Mouse (Mus musculus) embryonic fibroblast, embryonic 13.5 days (primary cell): ENCODE measurements around the gene Nlrp3. TPM values are rescaled to one million over a fixed set of nuclear protein-coding genes. Genes with fewer than 3 reads are reported as not detected.
A peak's percentile ranks its signal among the peaks of the same experiment; 100 is the strongest.

Source experiments
- H3K27ac ChIP-seq: 2 replicates; pipeline ENCODE4 v1.5.1; 2012; ENCODE audit warnings: low read length, control low read depth, inconsistent platforms; ENCODE audit not compliant: insufficient read depth
- H3K4me1 ChIP-seq: 2 replicates; pipeline ENCODE4 v1.6.1; 2011; ENCODE audit warnings: low read length; ENCODE audit not compliant: control insufficient read depth, insufficient read depth
- H3K4me3 ChIP-seq: 2 replicates; pipeline ENCODE4 v1.5.1; 2011; ENCODE audit warnings: mild to moderate bottlenecking, control low read depth, low read length; ENCODE audit not compliant: insufficient read depth
- CTCF ChIP-seq: IDR thresholded peaks from 2 replicates; pipeline ENCODE4 v1.5.1; 2011; ENCODE audit warnings: mild to moderate bottlenecking, control low read depth, low read length, moderate library complexity, borderline replicate concordance; ENCODE audit not compliant: insufficient read depth
- POLR2A ChIP-seq: IDR thresholded peaks from 2 replicates; pipeline ENCODE4 v1.6.1; 2011; ENCODE audit warnings: low read depth, mild to moderate bottlenecking, control low read depth, low read length, moderate library complexity
- polyA plus RNA-seq: library from polyadenylated mRNA; stranded (reverse); fragments of >200 nt; gene quantifications from 2 replicates; pipeline ENCODE4 v1.2.4, GENCODE M21; 2011; ENCODE audit warnings: low read depth; ENCODE audit not compliant: missing spikeins, insufficient read length

Nlrp3 gene
- polyA plus RNA-seq, 1 experiment = 0.79 TPM

GRCm38 (mm10) chr11:59599211-59599610, 57.8 kb downstream of the Nlrp3 start:
- peaks cover 12% of the 10 kb centered on the region for H3K4me1 ChIP-seq
- H3K4me3 ChIP-seq = no peak overlapping the region
- TF ChIP-seq POLR2A = no peak
- TF ChIP-seq CTCF = no peak
- no peak overlapping the region for H3K27ac ChIP-seq

- Histone ChIP-seq H3K4me3 (no peak overlapping the region), H3K27ac (peak overlapping the region; percentile 75), H3K4me1 (peaks cover 12% of the 10 kb centered on the region)
- TF ChIP-seq CTCF (no peak), POLR2A (no peak)
These were observed 59.5 kb downstream of the Nlrp3 start for GRCm38 (mm10) chr11:59600872-59601271.

GRCm38 (mm10) chr11:59602287-59602686, 60.9 kb downstream of the Nlrp3 start:
- TF ChIP-seq POLR2A (no peak), CTCF (no peak)
- Histone ChIP-seq H3K4me3 (no peak overlapping the region), H3K27ac (no peak overlapping the region), H3K4me1 (peaks cover 10% of the 10 kb centered on the region)

GRCm38 (mm10) chr11:59611646-59612045, 70.3 kb downstream of the Nlrp3 start:
- Histone ChIP-seq H3K4me3 (no peak overlapping the region), H3K4me1 (no peaks in the 10 kb centered on the region), H3K27ac (no peak overlapping the region)
- TF ChIP-seq CTCF (no peak), POLR2A (no peak)

- Histone ChIP-seq H3K4me3 (no peak overlapping the region), H3K27ac (no peak overlapping the region), H3K4me1 (no peaks in the 10 kb centered on the region)
- no peak for TF ChIP-seq CTCF
These were observed 72.8 kb downstream of the Nlrp3 start for GRCm38 (mm10) chr11:59614120-59614519.

Other genes starting within 250 kb of the Nlrp3 start
- 7.5 and 7.6 TPM in 2 replicates for gene Wnt9a, start 234.6 kb upstream of the Nlrp3 start, polyA plus RNA-seq
- not detected in 2 replicates for gene Prss38, start 165.9 kb upstream of the Nlrp3 start, polyA plus RNA-seq
- gene Jmjd4, start 91.5 kb upstream of the Nlrp3 start, polyA plus RNA-seq = 7.2 and 9.1 TPM in 2 replicates
- 90.8 and 91.0 TPM in 2 replicates for gene Snap47, start 90.4 kb upstream of the Nlrp3 start, polyA plus RNA-seq
- 4.4 and 6.1 TPM in 2 replicates for gene Zfp867, start 69.1 kb upstream of the Nlrp3 start, polyA plus RNA-seq
- 23.6 and 25.4 TPM in 2 replicates for gene Zkscan17, start 14.8 kb upstream of the Nlrp3 start, polyA plus RNA-seq
- not detected in 2 replicates for gene Olfr222, start 34.7 kb downstream of the Nlrp3 start, polyA plus RNA-seq
- not detected in 2 replicates for gene Olfr223, start 51.7 kb downstream of the Nlrp3 start, polyA plus RNA-seq
- gene Mprip, start 119.7 kb downstream of the Nlrp3 start, polyA plus RNA-seq = 233 and 249 TPM in 2 replicates
- gene Pld6, start 246.1 kb downstream of the Nlrp3 start, polyA plus RNA-seq = 0.74 TPM in 1 of 2 replicates, not detected in the other